Mouse (Mus musculus) bone marrow macrophage, adult 2 months (primary cell): ENCODE measurements around the gene Epo.

Experiments
- CTCF ChIP-seq: IDR thresholded peaks from 2 replicates; pipeline ENCODE4 v1.5.1; 2012; ENCODE audit warnings: low read depth, mild to moderate bottlenecking, low read length, moderate library complexity
- POLR2A ChIP-seq: IDR thresholded peaks from 2 replicates; pipeline ENCODE4 v1.6.1; 2012; ENCODE audit warnings: mild to moderate bottlenecking, low read depth, low read length, borderline replicate concordance

DNA sequence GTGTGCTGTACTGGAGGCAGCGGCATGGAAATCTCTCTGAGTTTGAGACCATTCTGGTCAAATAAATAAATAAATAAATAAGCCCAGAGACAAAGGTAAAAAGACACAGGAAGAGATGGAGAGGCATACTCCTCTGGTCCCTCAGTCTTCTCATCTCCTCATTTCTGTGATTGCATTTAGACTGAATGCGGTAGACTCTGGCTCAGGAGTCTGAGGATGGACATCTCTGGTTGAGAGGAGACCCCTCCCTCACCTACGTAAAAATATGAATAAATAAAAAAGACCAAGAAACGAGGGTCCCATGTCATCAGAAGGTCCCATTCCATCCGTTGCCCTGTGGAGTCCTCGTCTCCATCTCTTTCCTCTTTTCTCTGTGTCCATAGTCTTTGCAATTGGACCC lies 20.0 kb upstream of the Epo start:
- TF ChIP-seq POLR2A (no peak), CTCF (no peak)
